Mouse (Mus musculus): ENCODE measurements around the gene Myo5a. TPM values are rescaled to one million over a fixed set of nuclear protein-coding genes. Genes with fewer than 3 reads are reported as not detected.
A peak's percentile ranks its signal among the peaks of the same experiment; 100 is the strongest.

Gene Myo5a
- polyA plus RNA-seq, 2 experiments, result 20.0 to 28.0 TPM

- H3K27ac ChIP-seq (replicated peaks; ENCODE audit: low read depth, low read length), result no peak overlapping the region
- no peak for ATAC-seq (ENCODE audit: low FRiP score, low read depth)
- TF ChIP-seq POLR2A (IDR thresholded peaks at IDR 0.05; ENCODE audit: borderline replicate concordance, extremely low read depth, insufficient read depth, insufficient read length), result no peak
- no peak for DNase-seq (ENCODE audit: low spot score)
- WGBS, result 84% methylated on average over 1 of the region's 1 CpGs
- H3K27me3 ChIP-seq (ENCODE audit: control insufficient read depth, insufficient read depth, low read length), result no peaks in the 10 kb centered on the region
- no peak overlapping the region for H3K4me3 ChIP-seq (replicated peaks; ENCODE audit: low read length)
- 0 out of 2 replicates have a peak, but pooled peaks cover 5% of the 10 kb centered on the region for H3K36me3 ChIP-seq (ENCODE audit: control insufficient read depth, insufficient read depth, low read length)
- no peaks in the 10 kb centered on the region for H3K9me3 ChIP-seq (ENCODE audit: control insufficient read depth, low read length)
- H3K9ac ChIP-seq (ENCODE audit: low read depth, low read length, severe bottlenecking), result no peak overlapping the region
- no peak overlapping the region for H3K4me2 ChIP-seq (replicated peaks; ENCODE audit: low read depth, low read length, severe bottlenecking)
- no peaks in the 10 kb centered on the region; the same call in 1 of the 2 replicates for H3K4me1 ChIP-seq (ENCODE audit: control insufficient read depth, insufficient read depth, low read length)
Observed at GRCm38 (mm10) chr9:75032408-75032807, 38.4 kb upstream of the Myo5a start.

DNA sequence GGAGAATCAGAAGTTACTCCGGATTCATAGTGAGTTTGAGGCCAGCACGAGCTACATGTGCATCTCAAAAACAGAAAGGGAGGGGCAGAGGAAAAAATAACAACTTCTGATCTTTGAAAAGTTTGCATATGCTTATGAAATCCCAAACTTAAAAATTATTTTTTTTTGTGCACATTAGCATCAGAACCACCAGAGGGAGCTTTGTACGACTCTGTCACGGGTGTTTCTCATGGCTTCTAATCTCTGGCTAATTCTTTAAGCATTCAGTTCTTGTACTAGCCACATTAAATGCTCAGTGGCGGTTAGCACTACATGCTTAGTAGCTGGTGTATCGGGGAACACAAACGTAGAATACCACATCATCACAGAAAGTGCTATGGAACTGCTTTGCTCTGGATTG lies 37.7 kb upstream of the Myo5a start:
- H3K4me1 ChIP-seq (ENCODE audit: control insufficient read depth, insufficient read depth, low read length), result no peaks in the 10 kb centered on the region; the same call in 1 of the 2 replicates
- 0 out of 2 replicates have a peak, but pooled peaks cover 5% of the 10 kb centered on the region for H3K36me3 ChIP-seq (ENCODE audit: control insufficient read depth, insufficient read depth, low read length)
- DNase-seq (ENCODE audit: low spot score) (no peak), ATAC-seq (ENCODE audit: low FRiP score, low read depth) (no peak)
- no peak for TF ChIP-seq POLR2A (IDR thresholded peaks at IDR 0.05; ENCODE audit: borderline replicate concordance, extremely low read depth, insufficient read depth, insufficient read length)
- WGBS, result 57% methylated on average over 7 of the region's 7 CpGs
- H3K4me2 ChIP-seq (replicated peaks; ENCODE audit: low read depth, low read length, severe bottlenecking), result no peak overlapping the region
- no peaks in the 10 kb centered on the region for H3K27me3 ChIP-seq (ENCODE audit: control insufficient read depth, insufficient read depth, low read length)
- no peak overlapping the region for H3K9ac ChIP-seq (ENCODE audit: low read depth, low read length, severe bottlenecking)
- no peaks in the 10 kb centered on the region for H3K9me3 ChIP-seq (ENCODE audit: control insufficient read depth, low read length)
- no peak overlapping the region for H3K27ac ChIP-seq (replicated peaks; ENCODE audit: low read depth, low read length)
- H3K4me3 ChIP-seq (replicated peaks; ENCODE audit: low read length), result no peak overlapping the region

- H3K4me2 ChIP-seq (replicated peaks; ENCODE audit: low read depth, low read length, severe bottlenecking), result no peak overlapping the region
- WGBS, result 16% methylated on average over 1 of the region's 1 CpGs
- no peaks in the 10 kb centered on the region for H3K27me3 ChIP-seq (ENCODE audit: control insufficient read depth, insufficient read depth, low read length)
- H3K27ac ChIP-seq (replicated peaks; ENCODE audit: low read depth, low read length), result 0 out of 2 replicates have a peak overlapping the region, but pooled peaks have one; percentile 33
- H3K4me1 ChIP-seq (ENCODE audit: control insufficient read depth, insufficient read depth, low read length), result peaks cover 10% of the 10 kb centered on the region
- H3K4me3 ChIP-seq (replicated peaks; ENCODE audit: low read length), result no peak overlapping the region
- H3K9me3 ChIP-seq (ENCODE audit: control insufficient read depth, low read length), result no peaks in the 10 kb centered on the region
- 0 out of 2 replicates have a peak, but pooled peaks cover 5% of the 10 kb centered on the region for H3K36me3 ChIP-seq (ENCODE audit: control insufficient read depth, insufficient read depth, low read length)
- no peak for TF ChIP-seq POLR2A (IDR thresholded peaks at IDR 0.05; ENCODE audit: borderline replicate concordance, extremely low read depth, insufficient read depth, insufficient read length)
- no peak overlapping the region for H3K9ac ChIP-seq (ENCODE audit: low read depth, low read length, severe bottlenecking)
- no peak for ATAC-seq (ENCODE audit: low FRiP score, low read depth)
- no peak for DNase-seq (ENCODE audit: low spot score)
Observed at GRCm38 (mm10) chr9:75034691-75035090, 36.1 kb upstream of the Myo5a start.

DNA sequence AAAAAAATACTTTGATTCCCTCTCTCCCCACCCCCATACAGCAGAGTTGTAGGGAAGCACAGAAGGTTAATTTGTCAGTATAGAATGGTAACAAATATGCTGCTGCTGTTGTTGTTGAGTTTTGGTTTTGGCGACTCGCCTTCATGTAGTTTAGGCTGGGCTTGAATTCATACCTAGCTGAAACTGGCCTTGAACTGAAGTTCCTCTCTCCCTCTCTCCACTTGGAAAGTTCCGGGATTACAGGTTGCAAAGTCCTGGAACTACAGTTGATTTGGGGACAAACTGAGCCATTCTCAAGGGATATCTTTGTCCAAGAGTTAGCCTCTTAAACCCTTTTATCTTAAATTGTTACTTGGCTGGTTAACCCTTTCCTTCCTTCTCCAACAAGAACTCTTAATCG lies 34.9 kb upstream of the Myo5a start:
- no peak overlapping the region for H3K4me2 ChIP-seq (replicated peaks; ENCODE audit: low read depth, low read length, severe bottlenecking)
- no peaks in the 10 kb centered on the region for H3K9me3 ChIP-seq (ENCODE audit: control insufficient read depth, low read length)
- no peak for TF ChIP-seq POLR2A (IDR thresholded peaks at IDR 0.05; ENCODE audit: borderline replicate concordance, extremely low read depth, insufficient read depth, insufficient read length)
- H3K36me3 ChIP-seq (ENCODE audit: control insufficient read depth, insufficient read depth, low read length), result peaks cover 5% of the 10 kb centered on the region; the same call in 1 of the 2 replicates
- no peak for DNase-seq (ENCODE audit: low spot score)
- H3K27me3 ChIP-seq (ENCODE audit: control insufficient read depth, insufficient read depth, low read length), result no peaks in the 10 kb centered on the region
- H3K4me1 ChIP-seq (ENCODE audit: control insufficient read depth, insufficient read depth, low read length), result peaks cover 10% of the 10 kb centered on the region
- 75% methylated on average over 4 of the region's 4 CpGs for WGBS
- H3K4me3 ChIP-seq (replicated peaks; ENCODE audit: low read length), result no peak overlapping the region
- H3K27ac ChIP-seq (replicated peaks; ENCODE audit: low read depth, low read length), result no peak overlapping the region
- no peak overlapping the region for H3K9ac ChIP-seq (ENCODE audit: low read depth, low read length, severe bottlenecking)
- no peak for ATAC-seq (ENCODE audit: low FRiP score, low read depth)

DNA sequence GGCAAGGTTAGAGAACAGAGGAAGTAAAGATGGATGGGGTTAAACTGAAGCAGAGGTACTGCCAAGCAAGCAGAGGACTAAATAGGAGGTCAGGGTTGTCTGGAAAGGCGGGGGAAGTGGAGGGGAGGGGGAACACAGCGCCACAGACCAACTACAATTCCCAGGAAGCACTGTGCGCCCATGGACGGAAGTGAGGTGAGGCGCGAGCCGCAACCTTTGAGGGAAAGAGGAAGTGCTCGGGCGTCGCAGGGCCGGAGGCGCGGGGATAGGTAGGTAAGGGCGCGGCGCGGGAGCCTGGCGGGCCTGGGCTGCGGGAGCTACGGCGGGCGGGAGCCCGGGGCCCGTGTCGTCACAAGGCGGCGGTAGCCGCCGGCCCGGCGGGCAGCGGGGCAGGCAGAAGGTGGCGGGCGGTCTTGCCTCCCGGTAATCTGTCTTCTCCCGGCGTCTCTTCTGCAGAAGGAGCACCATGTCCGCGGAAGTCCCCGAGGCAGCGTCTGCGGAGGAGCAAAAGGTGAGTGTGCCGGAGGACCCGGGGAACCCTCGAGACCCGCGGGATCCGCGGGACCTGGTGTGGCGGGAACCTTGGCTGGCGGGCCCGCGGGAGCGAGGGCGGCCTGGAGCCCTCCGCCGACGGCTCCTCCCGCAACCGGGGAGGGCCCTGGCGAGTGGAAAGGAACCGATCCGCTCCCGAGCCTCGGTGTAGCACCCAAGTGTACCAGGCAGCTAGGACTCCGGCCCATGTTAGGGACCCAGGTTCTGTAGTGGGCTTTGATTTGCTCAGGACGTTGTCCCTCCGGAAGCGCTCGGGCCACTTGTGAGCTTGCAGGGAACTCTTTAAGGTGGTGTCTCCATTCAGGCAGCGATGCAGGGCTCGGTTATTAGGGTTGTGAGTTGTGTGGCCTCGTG lies 33.1 kb upstream of the Myo5a start, which contains the start of gene Arpp19:
Arpp19 (plus strand) TSS at position 164 of the 906 bp plus-strand sequence.
- peak; percentile 69; the same call in 1 of the 2 replicates for TF ChIP-seq POLR2A (IDR thresholded peaks at IDR 0.05; ENCODE audit: borderline replicate concordance, extremely low read depth, insufficient read depth, insufficient read length)
- Histone ChIP-seq H3K27ac (replicated peaks; ENCODE audit: low read depth, low read length) (peak within 1 kb of the TSS; percentile 74; the same call in 1 of the 2 replicates), H3K4me1 (ENCODE audit: control insufficient read depth, insufficient read depth, low read length) (peaks cover 10% of the 10 kb centered on the region), H3K36me3 (ENCODE audit: control insufficient read depth, insufficient read depth, low read length) (peaks cover under 1% of the 10 kb centered on the region), H3K9ac (ENCODE audit: low read depth, low read length, severe bottlenecking) (peak within 1 kb of the TSS; percentile 94), H3K9me3 (ENCODE audit: control insufficient read depth, low read length) (no peaks in the 10 kb centered on the region), H3K4me3 (replicated peaks; ENCODE audit: low read length) (peak within 1 kb of the TSS; percentile 94), H3K27me3 (ENCODE audit: control insufficient read depth, insufficient read depth, low read length) (no peaks in the 10 kb centered on the region), H3K4me2 (replicated peaks; ENCODE audit: low read depth, low read length, severe bottlenecking) (peak within 1 kb of the TSS; percentile 61)
- ATAC-seq (ENCODE audit: low FRiP score, low read depth), result peak; percentile 94
- 1% methylated on average over 40 of the region's 73 CpGs for WGBS
- peak; percentile 91 for DNase-seq (ENCODE audit: low spot score)
